Mouse (Mus musculus) E14TG2a.4 (cell line): ENCODE measurements around the gene Gm12216.

Source experiments
- H3K27me3 ChIP-seq: 2 replicates; pipeline ENCODE4 v1.6.1; 2014; ENCODE audit warnings: low read length, control low read depth; ENCODE audit not compliant: insufficient read depth
- H3K36me3 ChIP-seq: 2 replicates; pipeline ENCODE4 v1.6.1; 2014; ENCODE audit warnings: low read length, control low read depth; ENCODE audit not compliant: insufficient read depth
- H3K4me1 ChIP-seq: replicated peaks from 2 replicates; pipeline ENCODE4 v1.6.1; 2014; ENCODE audit warnings: low read depth, low read length, control low read depth
- H3K4me3 ChIP-seq: replicated peaks from 2 replicates; pipeline ENCODE4 v1.5.1; 2014; ENCODE audit warnings: mild to moderate bottlenecking, low read length
- H3K9me3 ChIP-seq: 2 replicates; pipeline ENCODE4 v1.6.1; 2014; ENCODE audit warnings: low read length, control low read depth
- CTCF ChIP-seq: conservative IDR thresholded peaks from 2 replicates; pipeline ENCODE4 v1.5.1; 2014; ENCODE audit warnings: low read length
- NANOG ChIP-seq: IDR thresholded peaks from 2 replicates; pipeline ENCODE4 v1.6.1; 2014; ENCODE audit warnings: borderline replicate concordance, low read length, mixed read lengths
- POU5F1 ChIP-seq: IDR thresholded peaks from 2 replicates; pipeline ENCODE4 v1.6.1; 2014; ENCODE audit warnings: low read length, borderline replicate concordance

Gm12216 gene

GRCm38 (mm10) chr11:53786058-53787031, 72.7 kb downstream of the Gm12216 start:
- Histone ChIP-seq H3K36me3 (peaks cover 2% of the 10 kb centered on the region; the same call in 1 of the 2 replicates), H3K27me3 (no peaks in the 10 kb centered on the region), H3K4me3 (no peak overlapping the region), H3K4me1 (peaks cover 87% of the 10 kb centered on the region), H3K9me3 (peaks cover 12% of the 10 kb centered on the region)
- no peak for TF ChIP-seq POU5F1
- no peak for TF ChIP-seq CTCF
- no peak for TF ChIP-seq NANOG

DNA sequence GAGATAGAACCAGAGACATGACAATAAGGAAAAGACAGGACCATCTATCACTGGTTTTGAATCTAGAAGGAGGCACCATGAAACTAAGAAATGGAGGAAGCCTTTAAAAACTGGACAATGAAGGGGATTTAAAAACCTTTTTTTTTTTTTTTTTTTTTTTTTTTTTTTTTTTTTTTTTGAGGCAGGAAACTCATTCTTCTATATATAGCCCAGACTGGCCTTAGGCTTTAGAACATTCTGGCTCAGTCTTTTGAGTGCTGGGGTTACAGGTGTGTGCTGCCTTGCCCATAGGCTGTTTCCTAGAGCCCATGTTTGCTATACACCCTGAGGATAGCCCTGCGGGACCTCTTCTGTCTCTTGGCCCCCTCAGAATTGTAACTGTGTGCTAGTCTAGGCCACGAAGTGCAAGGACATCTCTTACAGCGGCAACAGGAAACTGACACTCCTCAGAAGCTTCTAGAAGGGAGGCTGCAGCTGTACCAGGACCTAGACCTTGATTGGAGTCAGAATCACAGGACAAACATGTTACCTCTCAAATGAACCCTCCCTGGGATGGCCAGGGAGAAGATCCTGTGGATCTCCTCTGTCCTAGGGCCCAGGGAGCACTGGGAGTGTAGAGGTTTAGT, 73.6 kb downstream of the Gm12216 start:
- peaks cover 5% of the 10 kb centered on the region; the same call in 1 of the 2 replicates for H3K36me3 ChIP-seq
- TF ChIP-seq CTCF (no peak), POU5F1 (no peak), NANOG (no peak)
- peaks cover 7% of the 10 kb centered on the region for H3K9me3 ChIP-seq
- H3K4me3 ChIP-seq = no peak overlapping the region
- peaks cover 95% of the 10 kb centered on the region for H3K4me1 ChIP-seq
- H3K27me3 ChIP-seq = no peaks in the 10 kb centered on the region

DNA sequence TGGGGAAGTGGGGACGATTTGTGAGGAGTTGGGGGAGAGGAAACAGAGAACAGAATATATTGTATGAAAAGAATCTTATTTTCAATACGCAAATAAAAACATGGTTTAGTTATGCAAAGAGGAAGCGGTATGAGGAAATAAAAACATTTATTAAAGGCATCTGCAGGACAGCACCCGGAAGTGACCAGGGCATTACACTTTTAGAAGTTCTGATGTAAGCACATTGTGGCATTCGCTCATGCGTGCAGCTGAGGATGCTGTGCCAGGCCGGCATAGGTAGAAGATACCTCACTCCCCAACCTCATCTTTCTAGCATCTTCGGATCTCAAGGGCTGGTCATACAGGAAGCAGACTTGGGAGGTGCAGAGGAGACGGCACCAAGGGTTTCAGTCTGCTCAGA, 75.8 kb downstream of the Gm12216 start:
- Histone ChIP-seq H3K9me3 (no peaks in the 10 kb centered on the region), H3K27me3 (no peaks in the 10 kb centered on the region), H3K4me1 (peaks cover 96% of the 10 kb centered on the region), H3K4me3 (peak overlapping the region; percentile 32; the same call in 1 of the 2 replicates), H3K36me3 (peaks cover 21% of the 10 kb centered on the region)
- TF ChIP-seq NANOG = no peak
- no peak for TF ChIP-seq POU5F1
- TF ChIP-seq CTCF = no peak

GRCm38 (mm10) chr11:53781964-53782363, 77.1 kb downstream of the Gm12216 start:
- TF ChIP-seq NANOG (no peak), POU5F1 (no peak), CTCF (no peak)
- H3K4me1 ChIP-seq = peaks cover 96% of the 10 kb centered on the region
- no peaks in the 10 kb centered on the region for H3K9me3 ChIP-seq
- H3K4me3 ChIP-seq = no peak overlapping the region
- no peaks in the 10 kb centered on the region for H3K27me3 ChIP-seq
- H3K36me3 ChIP-seq = peaks cover 35% of the 10 kb centered on the region

DNA sequence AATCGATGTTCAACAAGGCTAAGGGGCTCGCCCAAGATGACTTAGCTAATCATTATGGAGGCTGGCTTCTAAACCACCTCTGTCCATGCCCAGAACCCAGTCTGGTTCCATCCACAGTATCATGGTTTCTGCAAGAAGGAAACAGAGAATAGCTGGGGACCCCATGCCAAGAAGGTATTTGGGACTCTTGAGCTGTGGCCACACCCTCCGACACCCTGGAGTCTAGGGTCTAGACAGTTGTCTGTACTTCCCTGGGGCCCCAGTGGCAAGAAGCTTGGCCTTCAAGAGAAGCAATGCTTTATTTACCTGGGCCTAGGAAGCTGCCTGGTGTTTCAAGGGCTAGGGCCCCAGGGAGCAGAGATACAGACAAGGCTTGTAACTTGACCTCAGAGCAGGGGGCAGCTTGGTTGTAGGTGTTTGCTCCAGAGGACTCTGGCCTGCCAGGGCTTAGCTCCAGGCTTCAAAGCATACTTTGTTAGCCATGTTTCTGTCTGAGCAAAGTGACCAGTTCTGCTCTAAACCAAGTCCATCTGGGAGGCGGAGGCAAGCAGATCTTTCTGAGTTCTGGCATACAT, 77.8 kb downstream of the Gm12216 start:
- no peaks in the 10 kb centered on the region for H3K27me3 ChIP-seq
- no peak for TF ChIP-seq CTCF
- no peak for TF ChIP-seq NANOG
- TF ChIP-seq POU5F1 = no peak
- H3K4me1 ChIP-seq = peaks cover 96% of the 10 kb centered on the region
- no peak overlapping the region for H3K4me3 ChIP-seq
- H3K36me3 ChIP-seq = peaks cover 41% of the 10 kb centered on the region
- no peaks in the 10 kb centered on the region for H3K9me3 ChIP-seq

DNA sequence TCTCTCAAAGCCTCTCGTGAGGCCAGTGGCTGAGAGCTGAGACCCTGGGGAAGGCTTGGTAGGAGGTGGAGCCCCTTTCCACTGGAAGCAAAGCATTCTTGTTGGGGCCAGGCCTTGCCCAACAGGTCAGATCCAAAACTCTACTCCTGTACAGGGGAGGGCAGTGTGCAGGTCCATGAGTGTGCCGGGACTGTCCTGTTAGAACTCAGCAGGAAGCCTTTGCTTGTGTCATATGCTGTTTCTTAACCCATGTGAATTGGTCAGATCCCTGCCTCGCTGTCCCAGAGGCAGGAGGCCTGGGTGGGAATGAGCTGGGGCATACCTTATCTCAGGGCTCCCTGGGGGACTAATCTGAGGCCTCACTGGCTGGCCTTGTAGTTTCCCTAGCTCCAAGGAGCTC, 78.8 kb downstream of the Gm12216 start:
- TF ChIP-seq NANOG (no peak), POU5F1 (no peak), CTCF (no peak)
- H3K36me3 ChIP-seq = peaks cover 52% of the 10 kb centered on the region
- no peak overlapping the region for H3K4me3 ChIP-seq
- peaks cover 96% of the 10 kb centered on the region for H3K4me1 ChIP-seq
- H3K9me3 ChIP-seq = no peaks in the 10 kb centered on the region
- no peaks in the 10 kb centered on the region for H3K27me3 ChIP-seq

- no peak overlapping the region for H3K4me3 ChIP-seq
Observed at GRCm38 (mm10) chr11:53779808-53780207, 79.2 kb downstream of the Gm12216 start.

GRCm38 (mm10) chr11:53778455-53778854, 80.6 kb downstream of the Gm12216 start:
- no peak for TF ChIP-seq CTCF
- TF ChIP-seq NANOG = no peak
- no peak for TF ChIP-seq POU5F1
- H3K36me3 ChIP-seq = peaks cover 70% of the 10 kb centered on the region
- no peaks in the 10 kb centered on the region for H3K9me3 ChIP-seq
- no peak overlapping the region for H3K4me3 ChIP-seq
- H3K27me3 ChIP-seq = no peaks in the 10 kb centered on the region
- peaks cover 96% of the 10 kb centered on the region for H3K4me1 ChIP-seq

More at GRCm38 (mm10) chr11:53779808-53780207, 79.2 kb downstream of the Gm12216 start:
- no peaks in the 10 kb centered on the region for H3K27me3 ChIP-seq
- H3K9me3 ChIP-seq = no peaks in the 10 kb centered on the region
- TF ChIP-seq CTCF (no peak), POU5F1 (no peak), NANOG (no peak)
- H3K4me1 ChIP-seq = peaks cover 96% of the 10 kb centered on the region
- peaks cover 56% of the 10 kb centered on the region for H3K36me3 ChIP-seq
